Mouse (Mus musculus) kidney, adult 2 months (tissue): Measurements from ENCODE around the gene Gm45021.

Experiments used
- CTCF ChIP-seq: fragments of 200-500 bp; conservative IDR thresholded peaks from 2 replicates; pipeline ENCODE4 v1.5.1; 2011; ENCODE audit warnings: low read depth, mild to moderate bottlenecking, control low read depth, low read length, moderate library complexity, mixed read lengths; ENCODE audit not compliant: insufficient read depth, insufficient read length
- POLR2A ChIP-seq: fragments of 200-500 bp; IDR thresholded peaks from one replicate; pipeline ENCODE4 v1.6.1; 2011; ENCODE audit warnings: low read depth, low read length, control low read depth

GRCm38 (mm10) chr6:48600594-48600993 lies 11.2 kb downstream of the Gm45021 start:
- TF ChIP-seq CTCF (no peak), POLR2A (no peak)
